Mouse (Mus musculus): ENCODE measurements around the gene Esm1. TPM values are rescaled to one million over a fixed set of nuclear protein-coding genes. Genes with fewer than 3 reads are reported as not detected.
"Not testable (repeated sequence)": the region's sequence is repeated elsewhere in the genome, so short reads cannot be mapped to it uniquely, and the experiment has no call there.

The Esm1 gene
- total RNA-seq, 4 experiments from 2014 or later, result 0.20 to 0.21 TPM; not detected in 2

DNA sequence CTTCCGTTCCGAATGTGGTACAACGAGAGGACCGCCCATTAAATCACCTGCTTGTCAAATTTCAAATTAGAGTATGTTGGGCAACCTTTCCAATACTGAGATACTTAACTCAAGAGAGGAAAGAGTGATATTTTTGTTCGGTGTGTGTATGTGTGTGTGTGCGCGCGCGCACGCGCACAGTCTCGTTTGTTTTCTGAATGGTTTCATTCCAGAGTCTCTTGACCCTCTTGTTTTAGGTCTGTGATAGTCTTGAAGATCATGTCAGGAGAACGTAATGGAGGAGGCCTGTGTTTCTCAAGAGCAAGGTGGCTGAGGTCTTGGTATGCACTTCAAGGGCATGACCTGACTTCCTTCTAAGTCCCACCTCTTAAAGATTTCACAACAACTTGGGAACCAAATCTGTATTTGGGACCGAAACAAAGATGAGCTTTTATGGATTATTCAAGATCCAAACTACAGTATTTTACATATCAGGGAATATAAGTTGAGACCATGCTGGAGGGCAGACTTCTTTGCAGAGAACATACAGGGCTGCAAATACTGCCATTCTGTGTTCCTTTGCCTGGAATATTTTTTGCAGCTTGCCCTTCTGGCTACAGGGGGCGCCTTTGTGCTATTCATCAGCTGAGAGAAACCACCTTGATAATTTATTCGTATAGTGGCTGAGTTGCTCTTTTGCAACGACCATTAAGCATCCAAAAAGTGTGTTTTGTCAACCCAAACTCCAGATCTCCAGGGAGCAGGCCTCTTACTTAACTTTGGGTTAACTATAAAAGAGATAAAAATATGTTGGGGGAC, 18.4 kb downstream of the Esm1 start:
- DNase-seq (ENCODE audit: low spot score in 2 of 2), result peak in 1 of 2 experiments; percentile 18

DNA sequence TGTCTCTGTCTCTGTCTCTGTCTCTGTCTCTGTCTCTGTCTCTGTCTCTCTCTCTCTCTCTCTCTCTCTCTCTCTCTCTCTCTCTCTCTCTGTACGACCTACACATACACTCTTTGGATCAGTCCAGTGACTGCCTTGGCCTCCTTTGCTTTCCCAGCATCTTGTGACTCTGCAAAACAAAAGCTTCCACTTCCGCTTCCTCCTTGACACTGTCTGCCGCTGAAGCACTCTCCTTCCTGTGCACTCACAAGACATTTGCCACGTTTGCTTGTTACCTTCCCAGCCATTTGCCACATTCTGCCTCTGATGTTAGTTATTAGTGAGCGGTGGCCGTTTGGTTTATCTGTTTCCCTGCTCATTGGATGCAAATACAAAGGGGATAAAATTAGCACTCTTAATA, 32.7 kb downstream of the Esm1 start:
- no peak for DNase-seq (ENCODE audit: low spot score in 2 of 2)

DNA sequence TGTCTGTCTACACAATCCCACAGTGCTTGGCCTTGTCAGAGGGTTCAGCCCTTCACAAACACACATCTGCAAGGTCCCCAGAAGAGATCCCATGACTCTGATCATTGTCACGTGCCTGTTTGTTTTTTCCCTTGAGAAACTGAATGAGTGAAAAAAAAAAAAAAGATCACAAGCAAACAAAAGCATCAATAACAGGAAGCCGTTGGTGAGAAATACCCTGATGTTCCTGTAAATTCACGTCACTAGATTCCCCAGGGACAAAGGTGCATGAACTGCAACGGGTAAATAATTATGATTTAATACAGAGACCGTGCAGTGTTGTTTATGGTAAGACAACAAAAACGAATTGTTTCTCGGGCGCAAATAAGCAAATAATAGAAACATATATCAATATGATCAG, 35.6 kb downstream of the Esm1 start:
- no peak for DNase-seq (ENCODE audit: low spot score in 2 of 2)

GRCm38 (mm10) chr13:113252580-113252979, 43.1 kb downstream of the Esm1 start:
- not testable (repeated sequence) for DNase-seq (ENCODE audit: low spot score in 2 of 2)

GRCm38 (mm10) chr13:113256766-113257165, 47.3 kb downstream of the Esm1 start:
- DNase-seq (ENCODE audit: low spot score in 2 of 2), result no peak

- no peak for DNase-seq (ENCODE audit: low spot score in 2 of 2)
Observed at GRCm38 (mm10) chr13:113257190-113257589, 47.7 kb downstream of the Esm1 start.

- DNase-seq (ENCODE audit: low spot score in 2 of 2), result no peak
Observed at GRCm38 (mm10) chr13:113259237-113259636, 49.8 kb downstream of the Esm1 start.

DNA sequence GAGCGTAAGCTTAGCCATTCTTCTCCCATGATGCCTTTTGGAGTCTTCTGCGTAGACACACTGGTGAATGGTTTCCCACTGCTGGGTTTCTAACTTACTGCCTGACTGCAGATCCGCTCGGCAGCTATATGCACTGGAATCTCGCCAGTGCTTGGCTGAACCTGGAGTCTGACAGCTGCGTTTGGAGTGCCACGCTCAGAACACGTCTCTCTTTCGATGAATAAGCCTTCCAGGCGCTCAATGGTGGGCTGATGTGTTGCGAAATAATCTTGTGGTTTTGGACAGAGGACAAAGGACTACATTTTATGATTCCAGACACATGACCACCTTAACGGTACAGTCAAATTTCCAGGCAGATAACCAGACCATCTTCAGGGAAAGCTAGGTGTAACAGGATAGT, 53.4 kb downstream of the Esm1 start:
- DNase-seq (ENCODE audit: low spot score in 2 of 2), result peak in 1 of 2 experiments; percentile 37

DNA sequence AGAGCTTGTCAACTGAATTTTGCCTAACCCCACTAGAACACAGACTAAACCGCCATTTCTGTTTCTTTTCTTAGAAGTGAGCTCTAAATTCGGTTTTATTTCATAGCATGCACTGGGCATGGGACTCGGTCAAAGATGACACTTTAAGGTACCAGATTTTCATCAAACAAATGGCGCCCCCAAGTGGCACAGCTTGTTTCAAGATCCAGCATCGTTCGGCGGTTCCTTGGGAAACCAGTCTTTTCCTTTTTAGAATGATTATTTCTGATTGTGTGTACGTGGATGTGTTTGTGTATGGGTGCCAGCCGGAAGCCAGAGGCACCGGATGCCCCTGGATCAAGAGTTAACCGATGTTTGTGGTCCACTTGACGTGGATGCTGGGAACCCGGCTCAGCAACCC, 55.8 kb downstream of the Esm1 start:
- peak in 1 of 2 experiments; percentile 50 for DNase-seq (ENCODE audit: low spot score in 2 of 2)

GRCm38 (mm10) chr13:113266495-113266951, 57.1 kb downstream of the Esm1 start:
- peak; percentile 42 to 78 for DNase-seq (ENCODE audit: low spot score in 2 of 2)

DNA sequence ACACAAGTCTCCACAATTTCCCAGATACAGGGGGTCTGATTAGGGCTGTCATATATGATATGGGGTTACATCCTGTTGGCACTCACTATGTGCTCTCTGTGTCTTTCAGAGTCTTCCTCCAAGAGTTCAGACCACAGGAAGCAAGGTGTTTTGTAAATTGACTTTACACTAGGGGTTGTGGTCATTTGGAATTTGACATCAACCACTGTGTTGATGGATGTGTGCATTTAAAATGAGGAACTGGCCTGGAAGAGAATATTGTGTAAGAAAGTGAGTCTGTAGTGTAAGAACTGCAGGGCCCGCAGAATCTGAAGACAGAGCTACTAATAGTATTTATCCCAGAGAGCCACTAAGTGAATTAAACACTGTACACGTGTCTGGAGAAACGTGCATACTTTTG, 57.7 kb downstream of the Esm1 start:
- DNase-seq (ENCODE audit: low spot score in 2 of 2), result no peak

Other genes with a start within 250 kb of the Esm1 start
- 1 to 10 TPM; 4.3 to 6.1 (median 5.1) TPM for gene Ccno, start 221.9 kb upstream of the Esm1 start, total RNA-seq (2022)
- gene Mcidas, start 215.8 kb upstream of the Esm1 start, total RNA-seq (2022), result under 1 TPM; 0.45 to 0.63 (median 0.60) TPM
- gene Cdc20b, start 174.5 kb upstream of the Esm1 start, total RNA-seq (2022), result under 1 TPM in 1 of 4 experiments, not detected in 3; 0.51 TPM
- gene Gpx8, start 163.2 kb upstream of the Esm1 start, total RNA-seq (2022), result 1 to 10 TPM; 6.2 to 7.6 (median 6.7) TPM
- gene Gzma, start 108.7 kb upstream of the Esm1 start, total RNA-seq (2022), result not detected
- under 1 TPM in 3 of 4 experiments, not detected in 1; 0.25 to 0.43 (median 0.38) TPM for gene Gzmk, start 16.2 kb downstream of the Esm1 start, total RNA-seq (2022)
- gene BC067074, start 83.5 kb downstream of the Esm1 start, total RNA-seq (2022), result 1 to 10 TPM; 1.1 to 2.6 (median 1.9) TPM